ENCODE assay signal across 8 mouse cellular contexts in the genomic region with DNA sequence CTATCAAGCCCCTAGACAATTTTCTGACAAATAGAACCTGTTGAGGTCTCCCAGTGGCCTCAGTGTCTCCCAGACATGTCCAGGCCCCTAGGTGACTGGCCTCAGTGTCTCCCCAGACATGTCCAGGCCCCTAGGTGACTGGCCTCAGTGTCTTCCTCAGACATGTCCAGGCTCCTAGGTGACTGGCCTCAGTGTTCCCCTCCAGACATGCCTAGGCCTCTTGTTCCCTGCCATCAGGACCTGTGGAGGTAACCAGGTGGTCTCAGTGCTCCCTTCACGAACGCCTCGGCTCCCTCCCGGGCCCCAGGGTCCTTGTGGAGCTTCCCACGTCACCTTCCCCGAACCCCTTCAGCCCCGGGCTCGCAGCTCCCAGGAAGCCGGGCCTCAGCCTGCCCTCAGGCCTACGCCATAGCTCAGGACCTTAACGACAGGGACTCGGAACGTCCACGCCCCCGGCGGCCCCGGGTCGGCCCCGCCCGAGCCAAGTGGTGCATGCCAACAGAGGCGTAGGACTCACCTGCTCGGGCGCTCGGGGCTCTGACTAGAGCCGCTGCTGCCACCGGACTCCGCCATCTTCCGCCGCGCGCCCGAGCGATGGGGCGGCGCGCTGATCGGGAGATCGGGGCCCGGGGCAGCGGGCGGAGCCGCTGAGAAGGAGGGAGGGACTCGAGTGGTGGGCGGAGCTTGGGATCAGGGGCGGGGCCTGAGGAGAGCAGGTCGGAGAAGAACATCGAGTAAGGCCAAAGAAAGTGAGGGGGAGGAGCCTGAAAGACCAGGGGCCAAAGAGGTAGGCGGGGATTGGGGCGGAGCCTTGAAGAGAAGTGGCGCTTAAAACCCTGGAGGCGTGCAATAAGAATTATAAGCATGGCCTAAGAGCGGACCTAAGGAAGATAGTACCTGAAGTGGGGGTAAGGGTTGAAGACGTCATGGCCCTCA. TPM values are rescaled to one million over a fixed set of nuclear protein-coding genes. Genes with fewer than 3 reads are reported as not detected.
DNase-seq lines count a peak whose midpoint lies in the region; ATAC-seq and TF ChIP-seq lines count a peak whose summit lies in the region.

A gene (minus strand): TSS at position 636 of the 936 bp plus-strand sequence.

- no peak for TF ChIP-seq POLR2A in cortical plate, adult 2 months (IDR thresholded peaks at IDR 0.05; ENCODE audit: extremely low read depth, insufficient read depth, low read length)

- H3K27ac ChIP-seq in cortical plate, adult 2 months (ENCODE audit: insufficient read depth, low read length), result no peak within 1 kb of the TSS

- H3K4me1 ChIP-seq in cortical plate, adult 2 months (ENCODE audit: control insufficient read depth, insufficient read depth, low read length), result peaks cover 2% of the 10 kb centered on the region
- peaks cover 58% of the 10 kb centered on the region for H3K4me1 ChIP-seq in megakaryocyte, embryonic 14.5 days

- peaks cover 30% of the 10 kb centered on the region for H3K27me3 ChIP-seq in megakaryocyte, embryonic 14.5 days (replicated peaks)

- DNase-seq in gastrocnemius, adult 8-10 months (ENCODE audit: low spot score in 2 of 2), result peak; percentile 94 to 95
- peak; percentile 80 for DNase-seq in hindlimb bud, embryonic 11.5 days (ENCODE audit: extremely low spot score, low read depth, low spot score)
- peak; percentile 80 to 88 for DNase-seq in left cerebral cortex, adult 8-10 months (ENCODE audit: low spot score in 2 of 2)
- peak; percentile 95 for DNase-seq in right cerebral cortex, postnatal 10 days (ENCODE audit: low spot score in 2 of 2)
- peak; percentile 97 for DNase-seq in urinary bladder, postnatal 25 days (ENCODE audit: low spot score)

- peak within 1 kb of the TSS; percentile 72 for H3K4me3 ChIP-seq in cortical plate, adult 2 months (ENCODE audit: insufficient read depth, low read length)
- peak within 1 kb of the TSS; percentile 99 for H3K4me3 ChIP-seq in megakaryocyte, embryonic 14.5 days (replicated peaks)

- no peaks in the 10 kb centered on the region for H3K9me3 ChIP-seq in megakaryocyte, embryonic 14.5 days

- peak; percentile 95 for ATAC-seq in activated CD4-positive, CD25-positive, alpha-beta regulatory T cell, adult 4 months

- TF ChIP-seq CTCF in cortical plate, adult 2 months (IDR thresholded peaks at IDR 0.05; ENCODE audit: extremely low read depth, insufficient read depth, low read length), result no peak

- peaks cover 28% of the 10 kb centered on the region for H3K36me3 ChIP-seq in megakaryocyte, embryonic 14.5 days (replicated peaks; ENCODE audit: low read length)

RNA-seq across cellular contexts. Expression of the gene that starts here (rescaled TPM):
- 1 to 10 TPM; 7.2 to 9.5 TPM for polyA plus RNA-seq in activated CD4-positive, CD25-positive, alpha-beta regulatory T cell, adult 4 months (2017; shearing (Covaris generic))
- 66.9 and 70.9 TPM in 2 replicates for polyA plus RNA-seq in cortical plate, adult 2 months (2012; rRNA removed)
- total RNA-seq in gastrocnemius, adult 8-10 months (2022), result 1 to 10 TPM; 6.6 to 9.7 (median 7.5) TPM
- total RNA-seq in left cerebral cortex, adult 8-10 months (2022), result 10 to 100 TPM; 39.1 to 42.8 (median 40.4) TPM
- 10.3 and 19.1 TPM in 2 replicates for polyA plus RNA-seq in megakaryocyte, embryonic 14.5 days (2012; ENCODE audit: insufficient read depth, low replicate concordance)
